Mouse (Mus musculus) liver, adult 2 months (tissue): ENCODE measurements around the gene Slc7a1.

Experiments
- CTCF ChIP-seq: fragments of 200-500 bp; IDR thresholded peaks from 2 replicates; pipeline ENCODE4 v1.5.1; 2011; ENCODE audit warnings: low read depth, low read length, control low read depth
- POLR2A ChIP-seq: fragments of 200-500 bp; IDR thresholded peaks from 2 replicates; pipeline ENCODE4 v1.6.1; 2011; ENCODE audit warnings: low read length, control low read depth; ENCODE audit not compliant: insufficient read depth; ENCODE audit errors: extremely low read depth

GRCm38 (mm10) chr5:148357168-148357567, 42.5 kb downstream of the Slc7a1 start:
- TF ChIP-seq CTCF (no peak), POLR2A (no peak)
